Mouse (Mus musculus) myocyte (in vitro differentiated cells): ENCODE data around the gene Pcdh9.

Source experiments
- CEBPB ChIP-seq: IDR thresholded peaks from 2 replicates; pipeline ENCODE4 v1.6.1; 2011; ENCODE audit warnings: mild to moderate bottlenecking, moderate library complexity; ENCODE audit not compliant: poor library complexity, insufficient read depth, severe bottlenecking
- E2F4 ChIP-seq: IDR thresholded peaks from one replicate; pipeline ENCODE4 v1.6.1; 2011; ENCODE audit warnings: mild to moderate bottlenecking, control low read depth, moderate library complexity; ENCODE audit not compliant: insufficient read depth
- MAX ChIP-seq: IDR thresholded peaks from one replicate; pipeline ENCODE4 v1.6.1; 2011; ENCODE audit warnings: low read depth, mild to moderate bottlenecking, control low read depth
- MYOD1 ChIP-seq, 3 experiments: IDR thresholded peaks; one replicate each; pipeline ENCODE4 v1.6.1; 2011; ENCODE audit warnings: control low read depth in 2 of 3, low read depth in 2 of 3, mild to moderate bottlenecking in 2 of 3, moderate library complexity in 1 of 3; ENCODE audit not compliant: insufficient read length in 2 of 3, control insufficient read depth in 1 of 3
- MYOG ChIP-seq, 3 experiments: IDR thresholded peaks; one replicate each; pipeline ENCODE4 v1.6.1; 2011; ENCODE audit warnings: control low read depth in 2 of 3, low read depth in 2 of 3, mild to moderate bottlenecking in 2 of 3; ENCODE audit not compliant: insufficient read length in 2 of 3, control insufficient read depth in 1 of 3, insufficient read depth in 1 of 3
- POLR2A ChIP-seq: IDR thresholded peaks from one replicate; pipeline ENCODE4 v1.6.1; 2011; ENCODE audit warnings: low read depth, mild to moderate bottlenecking, control low read depth, moderate library complexity; ENCODE audit not compliant: insufficient read length
- POLR2AphosphoS2 ChIP-seq: IDR thresholded peaks from one replicate; pipeline ENCODE4 v1.6.1; 2011; ENCODE audit warnings: low read depth, control low read depth; ENCODE audit not compliant: insufficient read length
- REST ChIP-seq: IDR thresholded peaks from one replicate; pipeline ENCODE4 v1.6.1; 2011; ENCODE audit warnings: mild to moderate bottlenecking, control low read depth, moderate library complexity; ENCODE audit not compliant: insufficient read depth, insufficient read length
- SRF ChIP-seq: IDR thresholded peaks from one replicate; pipeline ENCODE4 v1.6.1; 2011; ENCODE audit warnings: low read depth; ENCODE audit not compliant: control insufficient read depth, insufficient read length
- TCF12 ChIP-seq: IDR thresholded peaks from one replicate; pipeline ENCODE4 v1.6.1; 2011; ENCODE audit warnings: mild to moderate bottlenecking, control low read depth; ENCODE audit not compliant: poor library complexity, insufficient read depth, severe bottlenecking
- USF1 ChIP-seq: IDR thresholded peaks from one replicate; pipeline ENCODE4 v1.6.1; 2011; ENCODE audit warnings: low read depth, mild to moderate bottlenecking, control low read depth, moderate library complexity

GRCm38 (mm10) chr14:93341390-93341789, 549.1 kb downstream of the Pcdh9 start:
- TF ChIP-seq POLR2A (no peak), MAX (no peak), MYOG (IDR thresholded peaks at IDR 0.05; ENCODE audit: control insufficient read depth in 1 of 3, insufficient read depth in 1 of 3, insufficient read length in 2 of 3, low read depth in 2 of 3) (no peak), CEBPB (no peak), TCF12 (no peak), SRF (no peak), E2F4 (no peak), MYOD1 (IDR thresholded peaks at IDR 0.05; ENCODE audit: control insufficient read depth in 1 of 3, insufficient read length in 2 of 3, low read depth in 2 of 3) (no peak), POLR2AphosphoS2 (no peak), USF1 (no peak), REST (no peak)
